15 mouse cellular contexts compared by ENCODE assay signal in genomic region chr17:27457863-27458494, GRCm38 (mm10).
"Had no signal": no experiment of that assay in that cellular context is flagged by ENCODE, and none has a peak within 500 bp of the region (broad histone marks: within the 10 kb centered on the region; RNA-seq: fewer than 3 reads in every experiment).

No protein-coding gene starts in this region.

- H3K27ac ChIP-seq: lung, embryonic 15.5 days; macrophage; midbrain, embryonic 13.5 days; midbrain, embryonic 15.5 days; neural tube, embryonic 12.5 days had no signal

- H3K4me1 ChIP-seq: lung, embryonic 15.5 days; megakaryocyte, embryonic 14.5 days; midbrain, embryonic 13.5 days; midbrain, embryonic 15.5 days; neural tube, embryonic 12.5 days had no signal

- H3K9me3 ChIP-seq: lung, embryonic 15.5 days; megakaryocyte, embryonic 14.5 days; midbrain, embryonic 13.5 days; midbrain, embryonic 15.5 days; neural tube, embryonic 12.5 days had no signal

- ATAC-seq: lung, postnatal 0 days; midbrain, embryonic 15.5 days had no signal

- H3K4me3 ChIP-seq: lung, embryonic 15.5 days; midbrain, embryonic 13.5 days; midbrain, embryonic 15.5 days; neural tube, embryonic 12.5 days had no signal

- H3K36me3 ChIP-seq: lung, embryonic 15.5 days; midbrain, embryonic 13.5 days; midbrain, embryonic 15.5 days; neural tube, embryonic 12.5 days had no signal

- DNase-seq: lung, adult 2 months; lung, postnatal 14 days; lung, postnatal 36 days; right cerebral cortex, postnatal 14 days; thymus, adult 18-20 months; thymus, postnatal 14 days; thymus, postnatal 36 days had no signal

- H3K27me3 ChIP-seq: lung, embryonic 15.5 days; midbrain, embryonic 13.5 days; midbrain, embryonic 15.5 days; neural tube, embryonic 12.5 days had no signal

- H3K9ac ChIP-seq: lung, embryonic 15.5 days; midbrain, embryonic 13.5 days; midbrain, embryonic 15.5 days; neural tube, embryonic 12.5 days had no signal

- H3K4me2 ChIP-seq: lung, embryonic 15.5 days; midbrain, embryonic 11.5 days; midbrain, embryonic 13.5 days; midbrain, embryonic 15.5 days; neural tube, embryonic 12.5 days had no signal
